Mouse (Mus musculus) spleen, adult 2 months (tissue): ENCODE measurements around the gene Med27.

Experiments
- CTCF ChIP-seq: fragments of 200-500 bp; IDR thresholded peaks from 2 replicates; pipeline ENCODE4 v1.5.1; 2011; ENCODE audit warnings: mild to moderate bottlenecking, inconsistent platforms; ENCODE audit not compliant: insufficient read depth, insufficient read length, insufficient replicate concordance; ENCODE audit errors: extremely low read depth
- POLR2A ChIP-seq: fragments of 200-500 bp; IDR thresholded peaks from 2 replicates; pipeline ENCODE4 v1.6.1; 2011; ENCODE audit warnings: low read depth, low read length, inconsistent platforms

- TF ChIP-seq CTCF (no peak), POLR2A (no peak)
Observed at GRCm38 (mm10) chr2:29320780-29321179, 25.8 kb upstream of the Med27 start.
